Mouse (Mus musculus): Measurements from ENCODE around the gene Srcin1.

DNA sequence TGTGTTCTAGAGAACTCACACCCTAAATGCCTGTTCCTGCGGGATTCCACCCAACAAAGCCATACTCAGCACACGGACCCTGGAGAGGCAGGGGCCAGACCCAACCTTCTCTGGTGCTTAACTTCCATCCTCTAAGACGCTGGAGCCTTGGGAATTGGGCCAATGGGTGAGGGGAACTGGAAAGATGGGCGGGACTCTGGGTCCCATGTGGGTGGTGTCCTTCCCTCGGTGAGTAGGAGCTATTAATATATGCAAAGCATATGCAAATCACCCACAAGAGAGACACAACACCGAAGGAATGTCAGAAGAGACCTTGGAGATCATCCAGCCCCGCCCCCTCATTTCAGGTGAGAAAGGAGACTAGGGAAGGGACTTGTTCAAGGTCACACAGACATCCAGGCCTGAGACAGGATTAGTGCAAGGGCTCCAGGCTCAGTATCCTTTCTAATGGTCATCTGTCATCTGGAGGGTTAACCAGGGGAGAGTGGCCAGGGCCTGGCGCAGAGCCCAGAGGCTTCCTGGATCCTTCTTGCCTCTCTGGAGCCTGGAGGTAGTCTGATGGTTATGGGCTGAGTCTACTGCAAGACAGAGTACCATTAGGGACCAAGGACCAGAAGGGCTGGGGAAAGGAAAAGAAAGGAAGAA is 5.4 kb downstream of the Srcin1 start:
- TF ChIP-seq CTCF (IDR thresholded peaks at IDR 0.05; ENCODE audit: borderline replicate concordance, control insufficient read depth, extremely low read depth, insufficient read depth, low read length, poor library complexity) (no peak), POLR2A (IDR thresholded peaks at IDR 0.05; ENCODE audit: control insufficient read depth, extremely low read depth, insufficient read depth, low read length, poor library complexity) (no peak)
